Mouse (Mus musculus): ENCODE measurements around the gene Rpl13a. TPM values are rescaled to one million over a fixed set of nuclear protein-coding genes. Genes with fewer than 3 reads are reported as not detected.
"Not testable (repeated sequence)": the region's sequence is repeated elsewhere in the genome, so short reads cannot be mapped to it uniquely, and the experiment has no call there.

Gene Rpl13a
- polyA plus RNA-seq, 1 experiment from 2014 or later: 1,188 TPM

DNA sequence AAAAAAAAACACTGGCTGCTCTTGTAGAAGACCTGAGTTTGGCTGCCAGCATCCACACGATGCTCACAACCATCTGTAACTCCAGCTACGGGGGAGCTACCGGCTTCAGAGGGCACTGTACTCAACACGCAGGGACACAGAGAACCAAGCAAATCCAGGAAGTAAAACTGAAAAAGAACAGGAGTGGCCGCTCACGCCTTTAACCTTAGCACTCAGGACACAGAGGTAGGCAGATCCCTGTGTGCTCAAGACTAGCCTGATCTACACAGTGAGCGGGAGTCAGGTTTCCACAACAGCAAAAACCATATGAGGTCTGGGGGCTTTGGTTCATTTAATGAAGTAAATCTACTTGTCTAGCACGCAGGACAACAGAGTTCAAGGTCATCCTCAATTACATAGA lies 23.1 kb downstream of the Rpl13a start:
- Histone ChIP-seq H3K4me1 (no peaks in the 10 kb centered on the region), H3K4me3 (no peak overlapping the region), H3K27ac (no peak overlapping the region), H3K36me3 (ENCODE audit: poor library complexity, severe bottlenecking) (no peaks in the 10 kb centered on the region), H3K9me3 (replicated peaks) (no peaks in the 10 kb centered on the region), H3K27me3 (no peaks in the 10 kb centered on the region), H3K4me2 (no peak overlapping the region), H3K9ac (no peak overlapping the region)
- 79% methylated on average over 8 of the region's 8 CpGs for WGBS
- ATAC-seq: no peak

DNA sequence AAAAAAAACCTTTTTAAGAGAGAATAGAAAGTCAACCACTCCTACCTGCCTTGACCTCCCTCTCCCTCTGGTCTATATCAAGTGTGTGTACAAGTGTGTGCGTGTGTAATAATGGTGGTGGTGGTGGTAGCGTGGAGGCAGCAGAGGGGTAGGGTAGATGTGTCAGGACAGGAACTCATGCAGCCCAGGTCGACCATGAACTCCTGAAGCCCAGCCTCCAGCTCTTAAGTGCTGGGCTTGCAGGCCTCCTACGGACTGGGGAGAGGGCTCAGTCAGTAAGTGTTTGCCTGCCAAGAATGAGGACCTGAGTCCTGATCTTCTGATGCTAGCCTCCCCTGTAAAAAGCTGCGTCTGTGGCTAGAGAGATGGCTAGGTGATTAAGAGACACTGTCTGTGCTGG lies 23.6 kb downstream of the Rpl13a start:
- WGBS: 87% methylated on average over 5 of the region's 5 CpGs

DNA sequence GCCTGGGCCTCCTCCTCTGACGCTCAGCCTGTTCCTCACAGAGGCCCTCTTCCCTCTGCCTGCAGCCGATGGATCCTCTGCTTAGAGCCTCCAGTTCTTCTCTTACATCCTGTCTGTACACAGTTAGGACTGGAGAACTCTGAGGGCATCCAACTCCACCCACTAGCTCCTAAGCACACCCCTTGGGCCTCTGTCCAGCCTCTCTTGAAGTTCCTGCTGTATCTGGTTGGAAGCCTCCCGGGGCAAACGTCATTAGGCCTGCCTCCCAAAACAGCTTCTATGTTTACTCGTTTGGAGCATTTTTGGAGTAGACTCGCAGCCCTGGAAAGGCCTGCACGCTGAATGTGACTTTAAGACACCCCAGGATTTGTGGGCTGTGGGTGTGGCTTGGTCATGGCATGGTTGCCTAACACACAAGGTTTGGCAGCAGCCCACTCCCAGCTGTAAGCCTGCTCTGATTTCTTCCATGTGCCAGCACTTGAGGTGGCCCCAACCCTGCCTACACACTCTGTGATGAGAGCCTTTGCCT lies 24.8 kb downstream of the Rpl13a start, which contains the start of gene Fcgrt:
Gene Fcgrt, minus strand, starts transcription at position 200 of the 529 bp plus-strand sequence.
- no peak within 1 kb of the TSS for H3K4me2 ChIP-seq

More for the DNA sequence above, 23.6 kb downstream of the Rpl13a start:
- no peaks in the 10 kb centered on the region for H3K36me3 ChIP-seq (ENCODE audit: poor library complexity, severe bottlenecking)
- no peak overlapping the region for H3K4me3 ChIP-seq
- no peak overlapping the region for H3K9ac ChIP-seq
- H3K27me3 ChIP-seq: no peaks in the 10 kb centered on the region
- H3K27ac ChIP-seq: no peak overlapping the region
- no peak overlapping the region for H3K4me2 ChIP-seq
- no peak for ATAC-seq
- H3K4me1 ChIP-seq: no peaks in the 10 kb centered on the region
- no peaks in the 10 kb centered on the region for H3K9me3 ChIP-seq (replicated peaks)

DNA sequence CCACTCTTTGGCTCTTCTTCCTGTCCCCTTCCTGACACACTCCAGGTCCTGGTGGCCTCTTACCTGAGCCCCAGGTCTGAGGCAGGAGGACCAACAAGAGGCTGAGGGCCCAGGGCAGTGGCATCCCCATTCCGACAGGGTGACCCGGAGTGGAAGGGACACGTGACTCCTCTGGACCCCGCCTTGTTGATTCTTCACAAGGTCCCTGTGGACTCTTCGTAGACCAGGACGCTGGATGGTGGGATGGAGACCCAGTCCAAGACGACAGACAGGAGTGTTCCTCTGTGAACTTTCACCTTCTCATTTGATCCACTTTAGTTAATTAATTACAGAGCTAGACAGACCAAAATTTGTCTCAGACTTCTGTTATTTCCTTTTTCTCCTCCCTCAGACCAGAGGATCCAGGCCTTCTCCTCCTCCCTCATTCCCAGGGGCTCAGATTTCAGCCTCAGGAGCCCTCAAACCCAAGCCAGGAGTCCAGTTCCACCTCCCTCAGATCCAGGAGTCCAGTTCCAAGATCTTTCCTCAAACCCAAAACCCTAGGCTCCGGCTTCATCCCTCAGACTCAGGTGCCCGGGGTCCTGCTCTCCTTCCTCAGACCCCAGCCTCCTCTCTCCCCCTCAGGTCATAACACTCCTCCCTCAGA lies 25.5 kb downstream of the Rpl13a start:
- Histone ChIP-seq H3K9me3 (replicated peaks) (no peaks in the 10 kb centered on the region), H3K27me3 (no peaks in the 10 kb centered on the region), H3K27ac (no peak overlapping the region), H3K9ac (no peak overlapping the region), H3K4me2 (no peak overlapping the region), H3K36me3 (ENCODE audit: poor library complexity, severe bottlenecking) (no peaks in the 10 kb centered on the region), H3K4me1 (no peaks in the 10 kb centered on the region), H3K4me3 (no peak overlapping the region)
- ATAC-seq: no peak
- 83% methylated on average over 9 of the region's 9 CpGs for WGBS

More for the DNA sequence above, 24.8 kb downstream of the Rpl13a start, which contains the start of gene Fcgrt:
- Histone ChIP-seq H3K9me3 (replicated peaks) (no peaks in the 10 kb centered on the region), H3K9ac (no peak within 1 kb of the TSS), H3K36me3 (ENCODE audit: poor library complexity, severe bottlenecking) (no peaks in the 10 kb centered on the region), H3K27ac (no peak within 1 kb of the TSS), H3K4me1 (no peaks in the 10 kb centered on the region), H3K27me3 (no peaks in the 10 kb centered on the region), H3K4me3 (no peak within 1 kb of the TSS)
- no peak for ATAC-seq
- WGBS: 80% methylated on average over 7 of the region's 7 CpGs

DNA sequence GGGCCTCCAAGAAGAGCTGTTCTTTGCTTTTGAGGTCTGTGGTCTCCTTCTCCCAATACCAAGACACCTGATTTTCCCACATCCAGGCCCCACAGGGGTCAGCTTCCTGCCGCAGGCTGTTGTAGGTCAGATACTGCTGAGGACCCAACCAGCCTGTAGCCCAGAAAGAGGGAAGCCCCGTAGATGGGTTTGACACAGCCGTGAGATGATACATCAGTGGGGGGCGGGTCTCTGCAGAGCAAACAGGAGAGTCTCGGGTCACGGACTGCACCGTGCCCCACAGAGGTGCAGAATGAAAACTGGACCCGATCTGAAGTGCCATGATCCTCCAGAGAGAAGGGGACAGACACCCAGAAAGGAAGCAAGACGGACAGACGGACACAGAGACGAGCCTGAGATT lies 26.1 kb downstream of the Rpl13a start:
- no peak overlapping the region for H3K4me3 ChIP-seq
- no peaks in the 10 kb centered on the region for H3K36me3 ChIP-seq (ENCODE audit: poor library complexity, severe bottlenecking)
- WGBS: 94% methylated on average over 11 of the region's 11 CpGs
- H3K27ac ChIP-seq: no peak overlapping the region
- no peaks in the 10 kb centered on the region for H3K4me1 ChIP-seq
- no peaks in the 10 kb centered on the region for H3K27me3 ChIP-seq
- H3K4me2 ChIP-seq: no peak overlapping the region
- H3K9ac ChIP-seq: no peak overlapping the region
- H3K9me3 ChIP-seq (replicated peaks): no peaks in the 10 kb centered on the region
- no peak for ATAC-seq

DNA sequence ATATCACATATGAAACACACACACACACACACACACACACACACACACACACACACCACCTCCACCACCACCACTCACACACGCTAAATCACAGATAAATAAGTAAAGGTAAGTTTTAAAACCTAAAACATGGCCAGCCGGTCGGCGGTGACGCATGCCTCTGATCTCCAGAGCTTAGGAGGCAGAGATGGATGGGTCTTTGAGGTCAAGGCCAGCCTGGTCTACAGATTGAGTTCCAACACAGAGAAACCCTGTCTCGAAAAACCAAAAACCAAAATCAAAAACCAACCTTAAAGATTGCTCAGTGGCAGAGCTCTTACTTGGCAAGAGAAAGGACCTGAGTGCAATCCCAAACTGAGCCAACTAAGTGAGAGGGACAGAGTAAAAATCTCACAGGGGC lies 28.5 kb downstream of the Rpl13a start:
- Histone ChIP-seq H3K27me3 (no peaks in the 10 kb centered on the region), H3K36me3 (ENCODE audit: poor library complexity, severe bottlenecking) (no peaks in the 10 kb centered on the region), H3K4me2 (no peak overlapping the region), H3K4me1 (no peaks in the 10 kb centered on the region), H3K4me3 (no peak overlapping the region), H3K9ac (no peak overlapping the region), H3K9me3 (replicated peaks) (no peaks in the 10 kb centered on the region), H3K27ac (no peak overlapping the region)
- WGBS: 92% methylated on average over 6 of the region's 6 CpGs
- ATAC-seq: no peak

DNA sequence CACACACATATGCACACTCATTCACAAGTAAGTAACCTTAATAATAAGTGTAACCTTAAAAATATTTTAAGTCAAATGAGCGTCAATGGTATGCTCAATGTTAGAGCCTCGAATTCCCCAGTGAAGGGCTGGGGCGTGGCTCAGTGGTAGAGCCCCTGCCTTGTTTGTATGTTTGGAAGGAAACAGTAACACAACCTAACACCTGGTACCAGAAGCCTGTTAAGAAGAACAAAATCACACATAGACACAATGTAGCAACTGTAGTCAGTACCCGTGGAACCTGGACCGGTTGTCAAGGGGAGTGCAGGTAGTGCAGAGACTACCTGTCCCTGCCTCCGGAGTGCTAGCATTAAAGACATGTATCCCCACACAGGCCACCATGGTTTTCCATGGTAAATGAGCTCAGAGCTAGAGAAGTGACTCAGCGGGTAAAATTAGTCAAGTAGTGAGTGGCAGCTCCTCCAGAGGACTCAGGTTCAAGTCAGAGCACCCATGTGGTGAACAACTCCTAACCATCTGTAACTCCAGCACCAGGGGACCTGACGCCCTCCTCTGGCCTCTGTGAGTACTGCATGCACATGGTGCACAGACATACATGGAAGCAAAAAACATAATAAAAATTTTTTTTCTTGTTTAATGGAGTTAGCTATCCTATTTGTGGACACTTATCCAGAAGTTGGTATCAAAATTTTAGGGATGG lies 29.9 kb downstream of the Rpl13a start:
- H3K4me1 ChIP-seq: no peaks in the 10 kb centered on the region
- WGBS: 91% methylated on average over 8 of the region's 8 CpGs
- H3K27ac ChIP-seq: no peak overlapping the region
- H3K27me3 ChIP-seq: no peaks in the 10 kb centered on the region
- no peak overlapping the region for H3K9ac ChIP-seq
- no peaks in the 10 kb centered on the region for H3K9me3 ChIP-seq (replicated peaks)
- no peaks in the 10 kb centered on the region for H3K36me3 ChIP-seq (ENCODE audit: poor library complexity, severe bottlenecking)
- no peak overlapping the region for H3K4me3 ChIP-seq
- ATAC-seq: no peak
- H3K4me2 ChIP-seq: no peak overlapping the region

DNA sequence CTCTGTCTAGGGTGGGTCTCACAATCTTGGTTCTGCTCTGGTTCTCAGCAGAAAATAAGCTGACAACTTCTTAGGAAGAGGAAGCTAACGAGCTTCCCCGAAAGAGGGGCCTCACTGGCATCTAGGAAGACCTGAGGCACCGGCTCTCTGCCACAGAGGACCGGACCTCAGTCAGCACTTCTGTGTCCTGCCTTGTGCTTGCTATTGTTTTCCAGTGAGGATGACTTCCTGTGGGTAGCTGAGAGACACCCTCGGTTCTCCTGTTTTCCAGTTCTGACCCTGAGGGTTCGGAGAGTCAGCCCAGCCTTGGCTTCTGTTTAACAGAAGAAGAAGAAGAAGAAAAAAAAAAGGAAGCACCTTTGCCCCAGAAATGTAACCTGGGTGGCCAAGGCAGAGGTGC lies 31.1 kb downstream of the Rpl13a start:
- no peak for ATAC-seq
- 54% methylated on average over 6 of the region's 6 CpGs for WGBS
- no peak overlapping the region for H3K4me2 ChIP-seq
- no peak overlapping the region for H3K27ac ChIP-seq
- peaks cover 6% of the 10 kb centered on the region; the same call in 1 of the 2 replicates for H3K4me1 ChIP-seq
- H3K4me3 ChIP-seq: no peak overlapping the region
- H3K9ac ChIP-seq: no peak overlapping the region
- H3K27me3 ChIP-seq: no peaks in the 10 kb centered on the region
- no peaks in the 10 kb centered on the region for H3K9me3 ChIP-seq (replicated peaks)
- no peaks in the 10 kb centered on the region for H3K36me3 ChIP-seq (ENCODE audit: poor library complexity, severe bottlenecking)

DNA sequence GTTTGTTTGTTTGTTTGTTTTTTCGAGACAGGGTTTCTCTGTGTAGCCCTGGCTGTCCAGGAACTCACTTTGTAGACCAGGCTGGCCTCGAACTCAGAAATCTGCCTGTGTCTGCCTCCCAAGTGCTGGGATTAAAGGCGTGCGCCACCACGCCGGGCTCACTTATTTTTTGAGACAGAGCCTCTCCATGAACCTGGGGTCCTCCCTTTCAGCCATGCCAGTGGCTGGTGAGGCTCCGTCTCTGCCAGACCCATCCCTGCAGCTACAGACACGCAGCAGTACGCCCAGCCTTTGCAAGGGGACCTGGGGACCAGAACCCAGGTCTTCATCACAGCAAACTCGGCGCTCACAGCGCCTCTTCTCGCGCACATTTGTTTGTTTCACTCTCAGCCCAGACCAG lies 32.6 kb downstream of the Rpl13a start:
- not testable (repeated sequence) for H3K4me2 ChIP-seq, ATAC-seq
- WGBS: 90% methylated on average over 14 of the region's 14 CpGs

DNA sequence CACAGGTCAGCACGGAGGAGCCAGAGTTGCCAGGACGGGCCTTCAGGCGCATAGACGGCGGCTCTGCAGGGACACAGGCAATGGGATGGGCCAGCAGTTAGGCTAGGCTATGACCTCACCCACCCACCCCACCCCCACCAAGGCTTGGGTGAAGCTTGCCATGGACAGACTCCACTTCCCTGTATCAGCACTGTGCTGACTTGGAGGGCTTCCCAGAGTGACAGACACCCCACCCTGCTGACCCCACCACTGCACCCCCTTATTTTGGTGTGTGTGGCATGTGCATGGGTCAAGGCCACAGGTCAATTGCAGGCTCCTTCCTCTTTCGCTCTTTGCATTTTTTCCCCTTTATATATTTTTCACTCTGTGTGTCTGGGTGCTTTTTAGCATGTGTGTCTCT lies 33.2 kb downstream of the Rpl13a start:
- 87% methylated on average over 6 of the region's 6 CpGs for WGBS
- no peaks in the 10 kb centered on the region for H3K36me3 ChIP-seq (ENCODE audit: poor library complexity, severe bottlenecking)
- H3K4me2 ChIP-seq: no peak overlapping the region
- no peaks in the 10 kb centered on the region for H3K9me3 ChIP-seq (replicated peaks)
- no peak for ATAC-seq
- H3K9ac ChIP-seq: no peak overlapping the region
- H3K4me1 ChIP-seq: peaks cover 19% of the 10 kb centered on the region
- H3K4me3 ChIP-seq: no peak overlapping the region
- no peak overlapping the region for H3K27ac ChIP-seq
- H3K27me3 ChIP-seq: no peaks in the 10 kb centered on the region

More for the DNA sequence above, 32.6 kb downstream of the Rpl13a start:
- not testable (repeated sequence) for H3K27ac ChIP-seq; H3K9ac ChIP-seq; H3K9me3 ChIP-seq (replicated peaks); H3K4me3 ChIP-seq; H3K36me3 ChIP-seq (ENCODE audit: poor library complexity, severe bottlenecking); H3K27me3 ChIP-seq
- H3K4me1 ChIP-seq: peaks cover 17% of the 10 kb centered on the region

DNA sequence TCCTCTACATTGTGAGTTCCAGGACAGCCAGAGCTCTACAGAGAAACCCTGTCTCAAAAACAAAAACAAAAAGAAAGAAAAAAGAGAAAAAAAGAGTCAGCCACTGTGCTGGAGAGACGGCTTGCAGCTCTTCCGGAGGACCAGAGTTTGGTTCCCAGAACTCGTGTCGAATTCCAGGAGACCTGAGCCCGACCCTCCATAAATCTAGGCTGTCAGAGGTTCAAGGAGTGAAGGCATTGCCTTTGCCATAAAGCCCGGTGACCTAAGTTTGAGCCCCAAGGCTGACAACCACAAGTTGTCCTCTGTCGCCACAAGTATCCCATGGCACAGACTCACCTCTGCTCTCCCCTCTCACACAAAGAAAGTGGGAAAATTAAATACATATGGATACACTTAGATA lies 34.4 kb downstream of the Rpl13a start:
- no peaks in the 10 kb centered on the region for H3K9me3 ChIP-seq (replicated peaks)
- H3K27ac ChIP-seq: no peak overlapping the region
- H3K4me2 ChIP-seq: no peak overlapping the region
- WGBS: 80% methylated on average over 7 of the region's 7 CpGs
- H3K9ac ChIP-seq: no peak overlapping the region
- ATAC-seq: no peak
- H3K4me3 ChIP-seq: no peak overlapping the region
- no peaks in the 10 kb centered on the region for H3K36me3 ChIP-seq (ENCODE audit: poor library complexity, severe bottlenecking)
- peaks cover 19% of the 10 kb centered on the region for H3K4me1 ChIP-seq
- no peaks in the 10 kb centered on the region for H3K27me3 ChIP-seq

DNA sequence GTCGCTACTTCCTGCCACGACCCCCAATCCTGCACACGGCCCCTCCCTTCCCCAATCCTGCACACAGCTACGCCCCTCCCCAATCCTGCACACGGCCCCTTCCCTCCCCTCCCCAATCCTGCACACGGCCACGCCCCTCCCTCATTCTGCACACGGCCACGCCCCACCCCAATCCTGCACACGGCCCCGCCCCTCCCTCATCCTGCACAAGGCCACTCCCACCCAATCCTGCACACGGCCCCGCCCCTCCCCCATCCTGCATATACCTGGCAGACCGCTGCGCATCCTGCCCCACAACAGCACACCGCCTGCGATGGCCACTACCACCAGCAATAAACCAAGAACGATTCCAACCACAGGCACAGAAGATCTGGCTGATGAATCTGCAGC lies 35.0 kb downstream of the Rpl13a start:
- Histone ChIP-seq H3K9me3 (replicated peaks) (no peaks in the 10 kb centered on the region), H3K4me1 (peaks cover 19% of the 10 kb centered on the region), H3K4me3 (no peak overlapping the region), H3K27me3 (no peaks in the 10 kb centered on the region), H3K4me2 (no peak overlapping the region), H3K9ac (no peak overlapping the region), H3K36me3 (ENCODE audit: poor library complexity, severe bottlenecking) (peaks cover 1% of the 10 kb centered on the region; the same call in 1 of the 2 replicates), H3K27ac (no peak overlapping the region)
- no peak for ATAC-seq
- WGBS: 37% methylated on average over 18 of the region's 18 CpGs
